Mouse (Mus musculus): ENCODE results near the gene Desi2.
"Not testable (repeated sequence)": the region's sequence is repeated elsewhere in the genome, so short reads cannot be mapped to it uniquely, and the experiment has no call there.

DNA sequence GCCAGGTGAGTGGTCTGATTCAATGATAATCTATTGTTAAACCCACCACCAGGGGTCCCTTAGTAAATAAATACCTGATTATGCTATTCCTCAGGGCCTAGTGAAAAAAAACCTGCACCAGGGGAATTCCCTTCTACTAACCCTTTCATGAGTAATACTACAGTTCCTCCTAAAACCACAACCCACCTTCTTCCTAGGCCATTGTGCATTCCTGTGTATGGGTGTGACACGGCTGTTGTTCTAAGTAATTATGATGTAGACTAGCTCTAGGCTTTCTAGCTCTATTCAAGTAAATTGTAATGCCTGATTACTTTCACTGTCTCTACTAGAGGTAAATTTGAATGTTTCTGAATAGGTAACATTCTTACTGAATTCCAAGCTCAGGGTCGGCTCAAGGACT lies 114.0 kb downstream of the Desi2 start:
- TF ChIP-seq CTCF (conservative IDR thresholded peaks at IDR 0.05 in 1 of 2, IDR thresholded peaks at IDR 0.05 in 1 of 2; ENCODE audit: low read depth in 2 of 2, low read length in 2 of 2); E2F4 (IDR thresholded peaks at IDR 0.05; ENCODE audit: insufficient replicate concordance, low read depth, low read length); ZKSCAN1 (IDR thresholded peaks at IDR 0.05; ENCODE audit: borderline replicate concordance, low read depth, low read length); ELF1 (IDR thresholded peaks at IDR 0.05; ENCODE audit: low read depth, low read length); IRF4 (IDR thresholded peaks at IDR 0.05; ENCODE audit: low read depth, low read length); CHD1 (IDR thresholded peaks at IDR 0.05; ENCODE audit: low read depth, low read length); SMC3 (IDR thresholded peaks at IDR 0.05; ENCODE audit: low read depth, low read length); MAFK (IDR thresholded peaks at IDR 0.05; ENCODE audit: insufficient replicate concordance, low read length); TCF12 (IDR thresholded peaks at IDR 0.05; ENCODE audit: low read depth, low read length); ZNF384 (IDR thresholded peaks at IDR 0.05; ENCODE audit: low read depth, low read length); RAD21 (IDR thresholded peaks at IDR 0.05; ENCODE audit: low read depth, low read length); POLR2A (IDR thresholded peaks at IDR 0.05; ENCODE audit: low read depth, low read length); JUND (conservative IDR thresholded peaks at IDR 0.05; ENCODE audit: low read depth, low read length): not testable (repeated sequence)
